Mouse (Mus musculus): ENCODE data around the gene Eif5a.
"Not testable (repeated sequence)": the region's sequence is repeated elsewhere in the genome, so short reads cannot be mapped to it uniquely, and the experiment has no call there.

Gene Eif5a

GRCm38 (mm10) chr11:69921114-69922011, at the start of gene Eif5a:
TSS of gene Eif5a (minus strand) at chr11:69921958.
- DNase-seq (ENCODE audit: low spot score in 2 of 2) = peak; percentile 100

- no peak for DNase-seq (ENCODE audit: low spot score in 2 of 2)
These were observed 49.0 kb upstream of the Eif5a start for GRCm38 (mm10) chr11:69970775-69971174.

- DNase-seq (ENCODE audit: low spot score in 2 of 2) = no peak
These were observed 48.5 kb upstream of the Eif5a start for GRCm38 (mm10) chr11:69970222-69970621.

- no peak for DNase-seq (ENCODE audit: low spot score in 2 of 2)
These were observed 47.0 kb upstream of the Eif5a start for GRCm38 (mm10) chr11:69968793-69969192.

- no peak for DNase-seq (ENCODE audit: low spot score in 2 of 2)
These were observed 45.2 kb upstream of the Eif5a start for GRCm38 (mm10) chr11:69966860-69967517.

GRCm38 (mm10) chr11:69966006-69966859, 44.5 kb upstream of the Eif5a start:
- DNase-seq (ENCODE audit: low spot score in 2 of 2) = no peak

- no peak for DNase-seq (ENCODE audit: low spot score in 2 of 2)
These were observed 43.7 kb upstream of the Eif5a start for GRCm38 (mm10) chr11:69965271-69966005.

- no peak for DNase-seq (ENCODE audit: low spot score in 2 of 2)
These were observed 43.0 kb upstream of the Eif5a start, which contains the start of gene Cldn7 for GRCm38 (mm10) chr11:69964650-69965270. TSS of gene Cldn7 (plus strand) at chr11:69964779.

- no peak for DNase-seq (ENCODE audit: low spot score in 2 of 2)
These were observed 40.1 kb upstream of the Eif5a start for GRCm38 (mm10) chr11:69961841-69962240.

- DNase-seq (ENCODE audit: low spot score in 2 of 2) = no peak
These were observed 38.9 kb upstream of the Eif5a start for GRCm38 (mm10) chr11:69960616-69961015.

GRCm38 (mm10) chr11:69956218-69956617, 34.5 kb upstream of the Eif5a start:
- DNase-seq (ENCODE audit: low spot score in 2 of 2) = no peak

- not testable (repeated sequence) for DNase-seq (ENCODE audit: low spot score in 2 of 2)
These were observed 33.9 kb upstream of the Eif5a start for GRCm38 (mm10) chr11:69955618-69956017.

- no peak for DNase-seq (ENCODE audit: low spot score in 2 of 2)
These were observed 31.6 kb upstream of the Eif5a start for GRCm38 (mm10) chr11:69953267-69953915.

- DNase-seq (ENCODE audit: low spot score in 2 of 2) = no peak
These were observed 30.5 kb upstream of the Eif5a start for GRCm38 (mm10) chr11:69952274-69952673.

GRCm38 (mm10) chr11:69950807-69951459, 29.2 kb upstream of the Eif5a start:
- no peak for DNase-seq (ENCODE audit: low spot score in 2 of 2)

- peak; percentile 84 to 92 for DNase-seq (ENCODE audit: low spot score in 2 of 2)
These were observed 27.0 kb upstream of the Eif5a start for GRCm38 (mm10) chr11:69948763-69949150.

GRCm38 (mm10) chr11:69948066-69948762, 26.5 kb upstream of the Eif5a start, which contains the start of gene Slc2a4:
TSS of gene Slc2a4 (minus strand) at chr11:69948188.
- peak; percentile 91 to 92 for DNase-seq (ENCODE audit: low spot score in 2 of 2)

- peak; percentile 64 to 65 for DNase-seq (ENCODE audit: low spot score in 2 of 2)
These were observed 25.7 kb upstream of the Eif5a start for GRCm38 (mm10) chr11:69947337-69948065.

Data from heart, adult 9 months (tissue).